Mouse (Mus musculus) adipocyte (in vitro differentiated cells): ENCODE results near the gene Abtb1.
A peak's percentile ranks its signal among the peaks of the same experiment; 100 is the strongest.

Experiments used
- DNase-seq: peaks from one replicate; pipeline ENCODE4 v3.0.0-alpha.2; 2016; ENCODE audit warnings: low spot score

Abtb1 gene

GRCm38 (mm10) chr6:88829579-88829978 is 12.2 kb downstream of the Abtb1 start:
- no peak for DNase-seq

GRCm38 (mm10) chr6:88828206-88829009 is 13.4 kb downstream of the Abtb1 start:
- no peak for DNase-seq

GRCm38 (mm10) chr6:88827395-88828205 is 14.2 kb downstream of the Abtb1 start:
- no peak for DNase-seq

GRCm38 (mm10) chr6:88826965-88827364 is 14.8 kb downstream of the Abtb1 start:
- DNase-seq, result no peak

GRCm38 (mm10) chr6:88826545-88826944 is 15.2 kb downstream of the Abtb1 start:
- DNase-seq, result no peak

- DNase-seq, result no peak
These were observed 15.7 kb downstream of the Abtb1 start for GRCm38 (mm10) chr6:88826088-88826487.

- DNase-seq, result no peak
These were observed 17.6 kb downstream of the Abtb1 start for GRCm38 (mm10) chr6:88824183-88824582.

GRCm38 (mm10) chr6:88821901-88822300 is 19.9 kb downstream of the Abtb1 start:
- DNase-seq, result peak; percentile 56

- no peak for DNase-seq
These were observed 20.5 kb downstream of the Abtb1 start for GRCm38 (mm10) chr6:88821294-88821693.

GRCm38 (mm10) chr6:88820853-88821252 is 20.9 kb downstream of the Abtb1 start:
- DNase-seq, result no peak

GRCm38 (mm10) chr6:88816913-88817312 is 24.9 kb downstream of the Abtb1 start:
- no peak for DNase-seq

GRCm38 (mm10) chr6:88815489-88815888 is 26.3 kb downstream of the Abtb1 start:
- no peak for DNase-seq

GRCm38 (mm10) chr6:88815036-88815435 is 26.7 kb downstream of the Abtb1 start:
- no peak for DNase-seq

GRCm38 (mm10) chr6:88813832-88814231 is 28.0 kb downstream of the Abtb1 start:
- DNase-seq, result no peak

GRCm38 (mm10) chr6:88812886-88813285 is 28.9 kb downstream of the Abtb1 start:
- peak; percentile 74 for DNase-seq

GRCm38 (mm10) chr6:88811880-88812400 is 29.8 kb downstream of the Abtb1 start:
- no peak for DNase-seq

- DNase-seq, result no peak
These were observed 30.4 kb downstream of the Abtb1 start for GRCm38 (mm10) chr6:88811396-88811795.

GRCm38 (mm10) chr6:88810291-88810690 is 31.5 kb downstream of the Abtb1 start:
- DNase-seq, result no peak

- no peak for DNase-seq
These were observed 32.4 kb downstream of the Abtb1 start for GRCm38 (mm10) chr6:88809091-88810037.

GRCm38 (mm10) chr6:88804966-88805577 is 36.7 kb downstream of the Abtb1 start:
- no peak for DNase-seq

- no peak for DNase-seq
These were observed 37.7 kb downstream of the Abtb1 start for GRCm38 (mm10) chr6:88803957-88804695.
